Mouse (Mus musculus) adrenal gland, postnatal 4 days (tissue): ENCODE results near the gene Dusp8. TPM values are rescaled to one million over a fixed set of nuclear protein-coding genes. Genes with fewer than 3 reads are reported as not detected.
A peak's percentile ranks its signal among the peaks of the same experiment; 100 is the strongest.

ENCODE experiments used
- DNase-seq, 2 experiments: peaks; one replicate each; pipeline ENCODE4 v3.0.0; 2021 to 2022; ENCODE audit warnings: low spot score in 2 of 2, mixed read lengths in 2 of 2
- total RNA-seq, 2 experiments: library from RNA; stranded (reverse); gene quantifications; 2 replicates each; pipeline ENCODE4 v1.2.3; 2021

Dusp8 gene
- total RNA-seq, 2 experiments from 2014 or later, result 9.2 to 9.3 TPM

DNA sequence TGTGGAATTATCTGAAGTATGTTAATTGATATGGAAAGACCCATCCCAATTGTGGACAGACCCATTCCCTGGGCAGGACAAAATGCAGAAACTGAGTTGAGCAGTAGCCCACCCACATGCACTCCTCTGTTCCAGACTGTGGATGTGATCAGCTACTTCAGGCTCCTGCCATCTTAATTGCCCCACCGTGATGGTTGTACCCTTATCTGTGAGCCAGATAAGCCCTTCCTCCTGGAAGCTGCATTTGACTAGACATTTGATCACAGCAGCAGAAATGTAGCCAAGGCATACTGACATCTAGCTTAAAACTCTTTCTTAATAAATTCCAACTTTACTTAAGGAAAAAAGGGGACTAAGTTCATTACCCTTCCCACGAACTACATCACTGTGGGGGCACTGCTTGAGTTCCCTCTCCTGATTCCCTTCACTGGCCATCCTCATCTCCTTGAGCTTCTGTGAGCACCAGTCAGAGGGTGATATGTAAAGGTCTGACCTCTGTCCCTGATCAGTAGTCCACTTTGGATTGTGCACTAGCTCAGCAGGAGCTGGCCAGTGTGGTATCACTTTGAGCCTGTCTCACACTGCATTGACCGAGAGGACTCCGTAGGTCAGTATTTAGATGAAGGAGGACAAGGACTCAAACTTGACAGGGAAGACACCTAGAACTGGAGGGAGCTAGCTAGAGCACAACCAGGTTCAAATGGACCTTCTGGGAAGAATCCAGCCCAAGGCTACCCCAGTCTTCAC, 9.3 kb downstream of the Dusp8 start:
- DNase-seq, result no peak

DNA sequence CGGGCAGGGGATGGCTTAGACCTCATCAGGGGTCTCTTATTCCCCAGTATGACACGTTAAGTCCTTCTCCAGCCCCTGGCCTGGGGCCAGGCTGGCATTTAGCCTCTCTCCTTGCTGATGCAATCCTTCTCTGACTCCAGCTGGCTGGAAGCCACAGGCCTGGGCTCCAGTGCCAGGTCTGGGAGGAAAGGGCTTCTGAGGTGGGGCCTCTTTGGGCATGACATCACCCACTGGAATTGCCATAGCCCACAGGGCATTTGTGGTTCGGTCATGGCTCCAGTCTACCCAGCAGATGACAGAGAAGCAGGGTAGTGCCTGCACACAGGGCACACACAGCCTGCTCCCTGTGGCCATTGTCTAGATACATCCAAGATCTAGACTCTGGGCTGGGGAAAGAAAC, 10.8 kb downstream of the Dusp8 start:
- peak; percentile 59 to 76 for DNase-seq

DNA sequence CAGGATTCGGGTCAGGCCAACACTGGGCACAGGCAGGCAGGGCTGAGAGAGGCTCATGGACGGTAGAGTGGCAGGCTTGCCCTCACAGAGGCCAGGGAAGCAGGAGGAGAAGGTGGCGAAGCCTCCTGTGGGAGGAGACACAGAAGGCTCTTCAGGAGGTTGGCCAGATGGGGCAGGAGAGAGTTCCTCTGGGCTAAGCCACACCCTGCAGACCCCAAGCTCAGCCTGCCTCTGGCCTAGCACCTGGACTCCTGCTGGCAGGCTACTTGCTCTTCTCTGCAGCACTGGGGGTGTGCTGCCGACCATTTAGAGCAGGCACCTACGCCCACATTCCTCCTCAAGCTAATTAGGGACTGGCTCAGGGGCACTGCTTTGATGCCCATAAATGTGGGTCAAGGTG, 11.2 kb downstream of the Dusp8 start:
- no peak for DNase-seq

DNA sequence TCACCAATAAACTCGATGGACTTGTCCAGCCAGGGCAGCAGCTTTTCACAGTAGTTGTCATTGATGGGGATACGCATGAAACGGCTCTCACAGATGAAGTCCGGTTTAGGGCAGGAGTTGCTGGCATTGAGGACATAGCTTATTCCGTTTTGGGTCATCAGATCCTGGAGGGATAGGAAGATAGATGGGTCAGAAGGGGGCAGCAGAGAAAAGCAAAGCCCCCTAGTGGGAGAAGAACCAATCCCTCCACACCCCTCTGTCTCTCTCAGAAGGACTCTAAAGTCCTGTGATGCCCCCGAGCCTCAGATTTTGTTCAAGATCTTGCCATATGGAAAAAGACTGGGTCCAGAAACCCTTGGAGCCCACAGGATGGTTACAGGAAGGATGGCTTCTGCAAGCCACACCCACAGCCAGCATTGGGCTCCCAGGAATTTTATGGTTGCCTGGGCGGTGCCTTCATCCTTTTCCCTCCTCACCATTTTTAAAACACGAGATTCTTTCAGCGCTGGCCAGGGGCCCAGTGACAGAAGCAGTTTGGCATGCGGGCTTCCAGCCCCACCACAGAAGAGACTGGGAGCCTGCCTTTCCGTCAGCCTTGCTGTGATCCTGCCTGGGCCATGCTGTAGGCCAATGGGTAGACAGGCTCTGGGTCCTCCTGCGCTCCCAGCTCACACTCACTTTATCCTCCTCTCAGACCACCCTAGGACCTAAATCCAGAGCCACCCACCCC, 11.9 kb downstream of the Dusp8 start:
- no peak for DNase-seq

- DNase-seq, result no peak
Measured at GRCm38 (mm10) chr7:142082607-142083006, 13.0 kb downstream of the Dusp8 start.

- DNase-seq, result no peak
Measured at GRCm38 (mm10) chr7:142082179-142082578, 13.5 kb downstream of the Dusp8 start.

- DNase-seq, result no peak
Measured at GRCm38 (mm10) chr7:142081736-142082135, 13.9 kb downstream of the Dusp8 start.

- no peak for DNase-seq
Measured at GRCm38 (mm10) chr7:142080876-142081275, 14.8 kb downstream of the Dusp8 start.

- no peak for DNase-seq
Measured at GRCm38 (mm10) chr7:142079365-142079764, 16.3 kb downstream of the Dusp8 start.

- DNase-seq, result no peak
Measured at GRCm38 (mm10) chr7:142077138-142077537, 18.5 kb downstream of the Dusp8 start.

DNA sequence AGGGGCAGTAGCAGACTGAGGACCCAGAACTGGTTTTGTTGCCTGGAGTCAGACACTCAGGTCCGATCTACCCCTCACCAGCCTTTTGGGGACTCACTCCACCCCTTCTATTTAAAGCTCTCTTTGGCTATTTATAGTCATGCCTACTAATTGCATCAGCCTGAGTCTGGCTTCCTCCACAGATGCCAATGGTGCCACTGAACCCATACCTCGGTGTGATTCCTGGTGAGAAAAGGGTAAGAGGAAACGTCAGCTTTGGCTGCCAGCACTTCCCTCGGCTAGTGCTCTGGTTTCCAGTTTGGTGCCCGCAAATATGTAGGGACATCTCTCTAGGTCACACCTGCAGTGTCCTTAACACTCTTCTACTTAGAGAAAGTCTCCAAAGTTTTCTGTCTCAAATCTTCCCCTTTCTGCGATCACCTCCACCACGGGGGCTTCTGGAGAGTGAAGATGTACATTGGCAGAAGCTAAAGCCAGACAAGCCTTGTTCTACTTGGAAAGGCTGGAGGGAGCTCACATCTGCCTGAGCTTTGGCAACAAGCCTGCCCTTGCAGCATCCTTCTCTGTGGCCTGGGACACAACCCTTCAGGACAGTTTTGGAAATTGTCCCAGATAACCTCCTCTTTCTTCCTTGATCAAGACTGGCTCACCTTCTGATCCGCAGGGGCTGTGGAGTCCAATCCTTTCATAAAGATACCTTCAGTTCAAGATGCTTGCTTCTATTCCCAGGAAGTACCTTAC, 21.3 kb downstream of the Dusp8 start:
- no peak for DNase-seq

GRCm38 (mm10) chr7:142071717-142072116, 23.9 kb downstream of the Dusp8 start:
- DNase-seq, result no peak

GRCm38 (mm10) chr7:142071212-142071578, 24.4 kb downstream of the Dusp8 start:
- DNase-seq, result no peak

- DNase-seq, result peak; percentile 32 to 53
Measured at GRCm38 (mm10) chr7:142070458-142071211, 25.0 kb downstream of the Dusp8 start.

- no peak for DNase-seq
Measured at GRCm38 (mm10) chr7:142068429-142068828, 27.2 kb downstream of the Dusp8 start.

GRCm38 (mm10) chr7:142060931-142061565, 34.6 kb downstream of the Dusp8 start, which contains the start of gene Mob2:
Gene Mob2 (minus strand): TSS chr7:142061065.
- DNase-seq, result peak; percentile 74 to 83

DNA sequence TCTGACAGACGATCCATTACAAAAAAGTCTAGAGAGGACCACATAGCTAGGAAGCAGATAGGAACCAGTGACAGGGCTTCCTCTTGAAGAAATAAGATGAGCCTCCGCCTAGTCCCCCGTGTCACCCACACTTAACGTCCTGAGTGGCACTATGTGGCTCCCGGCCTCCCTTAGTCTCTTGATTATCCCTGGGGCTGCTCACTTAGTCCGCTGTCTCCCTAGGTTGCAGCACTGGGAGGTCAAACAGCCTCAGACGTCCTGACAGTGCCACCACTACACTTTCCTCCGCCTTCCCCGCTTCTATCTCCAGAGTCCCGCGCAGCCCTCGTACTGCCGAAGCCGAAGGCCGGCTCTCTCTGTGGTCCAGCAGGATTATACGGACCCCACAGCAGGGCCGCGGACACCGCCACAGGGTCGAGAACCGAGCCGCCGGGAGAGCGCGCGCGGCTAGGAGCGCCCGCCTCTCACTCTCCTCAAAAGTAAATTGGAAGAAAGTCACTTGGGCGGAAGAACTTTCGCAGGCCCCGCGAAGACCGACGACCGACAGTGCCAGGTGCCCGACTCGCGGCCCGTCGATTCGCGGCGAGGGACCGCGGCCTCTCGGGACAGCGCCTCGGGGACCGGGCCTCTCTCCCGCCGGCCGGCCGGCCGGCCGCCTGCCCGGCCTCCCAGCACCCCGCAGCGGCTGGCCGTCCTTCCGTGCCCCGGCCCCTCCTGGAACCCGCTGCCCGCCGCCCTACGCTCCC, 35.3 kb downstream of the Dusp8 start:
- DNase-seq, result no peak

DNA sequence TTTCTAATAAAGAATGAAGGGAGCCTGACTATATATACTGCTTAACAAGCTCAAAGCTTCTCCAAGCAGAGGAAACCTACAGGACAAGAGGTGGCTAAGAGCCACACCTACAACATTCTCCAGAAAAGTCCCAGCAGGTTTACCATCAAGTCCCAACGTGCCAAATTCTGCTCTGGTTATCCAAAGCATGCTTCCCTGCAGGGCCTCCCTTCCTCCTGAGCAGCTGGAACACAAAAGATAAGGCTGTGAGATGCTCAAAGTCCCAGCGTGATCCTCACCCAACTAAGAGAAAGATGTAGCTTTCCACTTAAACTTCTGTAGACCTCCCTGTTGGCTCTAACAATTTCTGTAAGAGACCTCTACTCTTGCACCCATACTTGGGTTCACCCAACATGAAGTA, 36.6 kb downstream of the Dusp8 start:
- no peak for DNase-seq

GRCm38 (mm10) chr7:142057121-142057520, 38.5 kb downstream of the Dusp8 start:
- DNase-seq, result no peak

DNA sequence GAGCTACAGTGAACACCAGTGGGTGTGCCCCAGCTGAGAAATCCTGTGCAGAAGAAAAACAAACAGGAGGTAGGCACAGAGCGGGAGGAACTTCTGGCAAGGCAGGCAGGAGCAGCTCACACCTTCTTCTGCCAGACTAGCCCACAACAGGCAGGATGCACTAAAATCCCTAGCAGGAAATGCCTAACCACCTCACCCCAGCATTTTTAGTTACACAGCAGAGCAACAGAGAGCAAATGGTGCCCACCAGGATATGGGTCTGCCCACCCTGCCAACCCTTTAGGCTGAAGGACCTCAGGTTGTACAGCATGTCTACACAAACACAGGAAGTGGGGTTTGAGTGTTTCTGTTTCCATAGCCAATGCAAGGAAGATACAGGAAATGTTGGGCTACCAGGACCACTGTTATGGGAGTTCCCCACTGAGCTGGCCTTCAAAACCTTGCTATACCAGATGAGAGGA, 39.0 kb downstream of the Dusp8 start:
- no peak for DNase-seq
